Mouse (Mus musculus) MEL (cell line): ENCODE data around the gene Tmem206. TPM values are rescaled to one million over a fixed set of nuclear protein-coding genes. Genes with fewer than 3 reads are reported as not detected.

Experiments used
- DNase-seq: peaks from one replicate; pipeline ENCODE4 v3.0.0; 2011; ENCODE audit warnings: low read depth, low spot score
- H3K27ac ChIP-seq: 2 replicates; pipeline ENCODE4 v1.5.1; 2012; ENCODE audit warnings: low read depth, mild to moderate bottlenecking, control low read depth, low read length, moderate library complexity; ENCODE audit not compliant: control insufficient read depth
- H3K27me3 ChIP-seq, 2 experiments: fragments of 150-350 bp in 1 of 2; sonication (generic) in 1 of 2; 2 replicates each; pipeline ENCODE4 v1.6.1; 2012; ENCODE audit warnings: low read length in 2 of 2, mild to moderate bottlenecking in 2 of 2, improper control_type of control experiment in 1 of 2, moderate library complexity in 1 of 2; ENCODE audit not compliant: insufficient read depth in 2 of 2, control insufficient read depth in 1 of 2
- H3K36me3 ChIP-seq, 2 experiments: 2 replicates each; pipeline ENCODE4 v1.6.1; 2012 to 2014; ENCODE audit warnings: low read length in 2 of 2, improper control_type of control experiment in 1 of 2, inconsistent platforms in 1 of 2, mild to moderate bottlenecking in 1 of 2; ENCODE audit not compliant: insufficient read depth in 2 of 2, control insufficient read depth in 1 of 2
- H3K4me1 ChIP-seq, 2 experiments: fragments of 150-350 bp in 1 of 2; sonication (generic) in 1 of 2; 2 replicates each; pipeline ENCODE4 v1.6.1; 2012; ENCODE audit warnings: low read length in 2 of 2, improper control_type of control experiment in 1 of 2, mild to moderate bottlenecking in 1 of 2; ENCODE audit not compliant: insufficient read depth in 2 of 2, control insufficient read depth in 1 of 2
- H3K4me3 ChIP-seq, 2 experiments: fragments of 150-350 bp in 1 of 2; sonication (generic) in 1 of 2; 2 replicates each; pipeline ENCODE4 v1.5.1; 2012; ENCODE audit warnings: low read depth in 2 of 2, low read length in 2 of 2, mild to moderate bottlenecking in 2 of 2, moderate library complexity in 2 of 2, control low read depth in 1 of 2, improper control_type of control experiment in 1 of 2; ENCODE audit not compliant: control insufficient read depth in 1 of 2, insufficient read depth in 1 of 2
- H3K79me2 ChIP-seq: 2 replicates; pipeline ENCODE4 v1.6.1; 2012; ENCODE audit warnings: mild to moderate bottlenecking, low read length, moderate library complexity; ENCODE audit not compliant: control insufficient read depth, poor library complexity, insufficient read depth
- H3K9ac ChIP-seq: 2 replicates; pipeline ENCODE4 v1.6.1; 2012; ENCODE audit warnings: low read depth, mild to moderate bottlenecking, control low read depth, low read length, moderate library complexity; ENCODE audit not compliant: control insufficient read depth, poor library complexity, severe bottlenecking
- H3K9me3 ChIP-seq: fragments of 150-350 bp; sonication (generic); replicated peaks from 2 replicates; pipeline ENCODE4 v1.6.1; 2012; ENCODE audit warnings: mild to moderate bottlenecking, low read length, improper control_type of control experiment, moderate library complexity; ENCODE audit not compliant: insufficient read depth
- BHLHE40 ChIP-seq: IDR thresholded peaks from 2 replicates; pipeline ENCODE4 v1.6.1; 2012; ENCODE audit warnings: low read depth, mild to moderate bottlenecking, inconsistent platforms, low read length, improper control_type of control experiment, borderline replicate concordance
- CTCF ChIP-seq, 3 experiments: IDR thresholded peaks in 2 of 3; conservative IDR thresholded peaks in 1 of 3; 2 replicates each; pipeline ENCODE4 v1.5.1; 2011 to 2012; ENCODE audit warnings: low read length in 3 of 3, low read depth in 2 of 3, mild to moderate bottlenecking in 2 of 3, improper control_type of control experiment in 1 of 3, inconsistent platforms in 1 of 3, mixed read lengths in 1 of 3, moderate library complexity in 1 of 3; ENCODE audit not compliant: control insufficient read depth in 1 of 3, insufficient read depth in 1 of 3, poor library complexity in 1 of 3, severe bottlenecking in 1 of 3
- ELF1 ChIP-seq: IDR thresholded peaks from 2 replicates; pipeline ENCODE4 v1.6.1; 2014; ENCODE audit warnings: low read depth, mild to moderate bottlenecking, inconsistent platforms, low read length, improper control_type of control experiment, moderate library complexity
- ETS1 ChIP-seq: IDR thresholded peaks from 2 replicates; pipeline ENCODE4 v1.6.1; 2012; ENCODE audit warnings: low read depth, mild to moderate bottlenecking, inconsistent platforms, low read length, improper control_type of control experiment, moderate library complexity
- GABPA ChIP-seq: IDR thresholded peaks from 2 replicates; pipeline ENCODE4 v1.6.1; 2012; ENCODE audit warnings: low read depth, mild to moderate bottlenecking, inconsistent platforms, low read length, improper control_type of control experiment, moderate library complexity
- GATA1 ChIP-seq: IDR thresholded peaks from 2 replicates; pipeline ENCODE4 v1.6.1; 2011; ENCODE audit warnings: low read depth, low read length, improper control_type of control experiment
- MAZ ChIP-seq: IDR thresholded peaks from 2 replicates; pipeline ENCODE4 v1.6.1; 2012; ENCODE audit warnings: low read depth, mild to moderate bottlenecking, inconsistent platforms, low read length, improper control_type of control experiment
- MXI1 ChIP-seq: IDR thresholded peaks from 2 replicates; pipeline ENCODE4 v1.6.1; 2011; ENCODE audit warnings: mild to moderate bottlenecking, low read depth, low read length, improper control_type of control experiment
- MYB ChIP-seq: IDR thresholded peaks from 2 replicates; pipeline ENCODE4 v1.6.1; 2011; ENCODE audit warnings: mild to moderate bottlenecking, low read depth, low read length, improper control_type of control experiment
- POLR2A ChIP-seq, 2 experiments: IDR thresholded peaks; 2 replicates each; pipeline ENCODE4 v1.6.1; 2011 to 2012; ENCODE audit warnings: low read length in 2 of 2, mild to moderate bottlenecking in 2 of 2, control low read depth in 1 of 2, improper control_type of control experiment in 1 of 2, low read depth in 1 of 2, moderate library complexity in 1 of 2; ENCODE audit not compliant: control insufficient read depth in 1 of 2, insufficient read depth in 1 of 2, poor library complexity in 1 of 2
- POLR2AphosphoS5 ChIP-seq: IDR thresholded peaks from 2 replicates; pipeline ENCODE4 v1.6.1; 2012; ENCODE audit warnings: low read depth, borderline replicate concordance, mild to moderate bottlenecking, inconsistent platforms, low read length, moderate library complexity, mixed read lengths
- RAD21 ChIP-seq: IDR thresholded peaks from 2 replicates; pipeline ENCODE4 v1.6.1; 2011; ENCODE audit warnings: mild to moderate bottlenecking, low read depth, low read length, improper control_type of control experiment
- RCOR1 ChIP-seq: IDR thresholded peaks from 2 replicates; pipeline ENCODE4 v1.6.1; 2012; ENCODE audit warnings: low read depth, mild to moderate bottlenecking, inconsistent platforms, low read length, improper control_type of control experiment
- SIN3A ChIP-seq: IDR thresholded peaks from 2 replicates; pipeline ENCODE4 v1.6.1; 2012; ENCODE audit warnings: low read length, improper control_type of control experiment, inconsistent platforms
- SMC3 ChIP-seq: IDR thresholded peaks from 2 replicates; pipeline ENCODE4 v1.6.1; 2011; ENCODE audit warnings: low read depth, low read length, improper control_type of control experiment
- TAL1 ChIP-seq: IDR thresholded peaks from 2 replicates; pipeline ENCODE4 v1.6.1; 2012; ENCODE audit warnings: mild to moderate bottlenecking, inconsistent platforms, low read length, moderate library complexity, mixed read lengths
- TBP ChIP-seq: IDR thresholded peaks from 2 replicates; pipeline ENCODE4 v1.8.0; 2011; ENCODE audit warnings: low read depth, low read length, improper control_type of control experiment
- TCF12 ChIP-seq: IDR thresholded peaks from 2 replicates; pipeline ENCODE4 v1.6.1; 2014; ENCODE audit warnings: low read depth, mild to moderate bottlenecking, inconsistent platforms, low read length, improper control_type of control experiment, moderate library complexity
- USF2 ChIP-seq, 2 experiments: IDR thresholded peaks; 2 replicates each; pipeline ENCODE4 v1.6.1; 2011 to 2012; ENCODE audit warnings: improper control_type of control experiment in 2 of 2, low read length in 2 of 2, borderline replicate concordance in 1 of 2, inconsistent platforms in 1 of 2, low read depth in 1 of 2, mild to moderate bottlenecking in 1 of 2; ENCODE audit not compliant: insufficient read depth in 1 of 2
- ZMIZ1 ChIP-seq: IDR thresholded peaks from 2 replicates; pipeline ENCODE4 v1.6.1; 2012; ENCODE audit warnings: low read depth, mild to moderate bottlenecking, inconsistent platforms, low read length, improper control_type of control experiment, moderate library complexity
- ZNF384 ChIP-seq: IDR thresholded peaks from 2 replicates; pipeline ENCODE4 v1.6.1; 2012; ENCODE audit warnings: low read depth, mild to moderate bottlenecking, inconsistent platforms, low read length, improper control_type of control experiment
- polyA plus RNA-seq, 2 experiments: library from polyadenylated mRNA; stranded (reverse) in 1 of 2; unstranded in 1 of 2; fragments of >175 nt in 1 of 2; fragments of >200 nt in 1 of 2; gene quantifications; 2 replicates each; pipeline versions ENCODE4 v1.2.1 to v1.2.4; 2012; ENCODE audit warnings: low replicate concordance in 2 of 2, low read depth in 1 of 2; ENCODE audit not compliant: insufficient read length in 2 of 2, insufficient read depth in 1 of 2, missing spikeins in 1 of 2
- total RNA-seq: library from RNA; depleted of rRNA; stranded (reverse); fragments of 300-350 nt; gene quantifications from 2 replicates; pipeline ENCODE4 v1.2.3, GENCODE M21; 2012

Gene Tmem206
- total and polyA plus RNA-seq, 3 experiments = 14.3 to 16.2 TPM; not detected in 1

GRCm38 (mm10) chr1:191352786-191353488 lies 27.2 kb downstream of the Tmem206 start:
- TF ChIP-seq ZNF384 = peak; percentile 93
- no peak for TF ChIP-seq ZMIZ1
- no peak for TF ChIP-seq TCF12
- no peak for TF ChIP-seq BHLHE40
- no peak for TF ChIP-seq USF2 (IDR thresholded peaks at IDR 0.05; ENCODE audit: borderline replicate concordance in 1 of 2, insufficient read depth in 1 of 2, low read depth in 1 of 2, low read length in 2 of 2)
- no peak for TF ChIP-seq TBP
- no peak for TF ChIP-seq TAL1
- peak; percentile 24 for TF ChIP-seq RAD21
- no peak for TF ChIP-seq MAZ
- TF ChIP-seq GATA1 = no peak
- no peak for TF ChIP-seq ETS1
- TF ChIP-seq POLR2AphosphoS5 = no peak
- no peak for TF ChIP-seq GABPA
- no peak for TF ChIP-seq ELF1
- TF ChIP-seq MXI1 = no peak
- TF ChIP-seq SMC3 = peak; percentile 57
- peak; percentile 18 to 49 (median 46); a peak in 5 of 6 replicates for TF ChIP-seq CTCF (IDR thresholded peaks at IDR 0.05 in 2 of 3, conservative IDR thresholded peaks at IDR 0.05 in 1 of 3; ENCODE audit: control insufficient read depth in 1 of 3, insufficient read depth in 1 of 3, low read depth in 2 of 3, low read length in 3 of 3, poor library complexity in 1 of 3, severe bottlenecking in 1 of 3)
- TF ChIP-seq, all 39 proteins: peak for 4
- H3K36me3 ChIP-seq = peaks cover 0 to 35% of the 10 kb centered on the region in 2 experiments; a peak in 2 of 4 replicates
- no peak overlapping the region for H3K4me3 ChIP-seq
- no peaks in the 10 kb centered on the region for H3K27me3 ChIP-seq
- peak; percentile 66 for DNase-seq
- no peaks in the 10 kb centered on the region for H3K4me1 ChIP-seq
- no peaks in the 10 kb centered on the region for H3K79me2 ChIP-seq
- H3K9ac ChIP-seq = no peak overlapping the region
- no peak overlapping the region for H3K27ac ChIP-seq
- H3K9me3 ChIP-seq = no peaks in the 10 kb centered on the region

GRCm38 (mm10) chr1:191353836-191354235 lies 28.1 kb downstream of the Tmem206 start:
- no peak for DNase-seq
- H3K27me3 ChIP-seq = no peaks in the 10 kb centered on the region
- H3K27ac ChIP-seq = no peak overlapping the region
- H3K9ac ChIP-seq = no peak overlapping the region
- no peaks in the 10 kb centered on the region for H3K9me3 ChIP-seq
- no peak overlapping the region for H3K4me3 ChIP-seq
- peaks cover 0 to 40% of the 10 kb centered on the region in 2 experiments; a peak in 2 of 4 replicates for H3K36me3 ChIP-seq
- TF ChIP-seq SMC3 (no peak), SIN3A (no peak), ZNF384 (no peak), ZMIZ1 (no peak), MYB (no peak), RCOR1 (no peak), GATA1 (no peak), POLR2A (IDR thresholded peaks at IDR 0.05; ENCODE audit: control insufficient read depth in 1 of 2, insufficient read depth in 1 of 2, low read depth in 1 of 2, low read length in 2 of 2, poor library complexity in 1 of 2) (no peak)
- TF ChIP-seq, all 39 proteins: peak for 0
- Histone ChIP-seq H3K4me1 (no peaks in the 10 kb centered on the region), H3K79me2 (no peaks in the 10 kb centered on the region)
